Mouse (Mus musculus): ENCODE data around the gene Tmem208.

DNA sequence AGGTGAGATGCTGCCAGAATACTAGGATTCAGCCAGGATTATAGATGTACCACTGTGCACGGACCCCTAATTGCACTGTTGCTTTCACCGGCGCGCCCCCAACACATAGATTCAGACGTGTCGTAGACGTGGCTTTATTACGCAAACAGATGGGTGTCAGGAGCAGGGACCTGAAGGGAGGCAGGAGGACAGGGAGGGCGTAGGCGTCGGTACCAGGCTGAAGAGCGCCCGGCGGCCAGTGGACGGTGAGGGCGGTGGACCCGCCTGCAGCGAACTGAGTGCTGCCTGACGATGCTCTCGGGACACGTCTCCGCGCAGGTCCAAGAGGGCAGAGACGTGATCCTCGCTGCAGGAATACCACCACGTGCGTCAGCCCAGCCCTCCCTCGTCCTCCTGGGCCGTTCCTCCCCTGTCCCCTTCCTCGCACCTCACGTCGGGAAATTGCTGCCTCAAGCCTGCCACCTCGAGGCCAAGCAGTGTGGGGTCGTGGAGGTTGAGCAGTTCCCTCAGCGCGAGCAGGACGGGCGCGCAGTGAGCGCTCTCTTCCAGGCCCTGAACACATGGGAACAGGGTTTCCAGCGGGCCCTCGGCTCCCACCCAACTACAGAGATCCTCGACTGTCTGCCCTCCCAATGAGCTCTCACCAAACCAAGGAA, 36.2 kb upstream of the Tmem208 start, which contains the start of gene 4931428F04Rik:
- TF ChIP-seq CTCF (conservative IDR thresholded peaks at IDR 0.05; ENCODE audit: low read length) (no peak; the same call in 1 of the 2 replicates), NANOG (IDR thresholded peaks at IDR 0.05; ENCODE audit: borderline replicate concordance, low read length) (no peak), POU5F1 (IDR thresholded peaks at IDR 0.05; ENCODE audit: borderline replicate concordance, low read length) (no peak)
